Mouse (Mus musculus) gastrocnemius, postnatal 14 days (tissue): ENCODE measurements around the gene Aox4. TPM values are rescaled to one million over a fixed set of nuclear protein-coding genes. Genes with fewer than 3 reads are reported as not detected.

ENCODE experiments used
- DNase-seq: peaks from one replicate; pipeline ENCODE4 v3.0.0; 2021; ENCODE audit warnings: mixed read lengths
- intact Hi-C: fragments of 180-260 bp; cut with DNase I; formaldehyde crosslinking; loops from one replicate; pipeline ENCODE4 v1.15.1; 2025; ENCODE audit warnings: low total_unique reads
- total RNA-seq, 2 experiments: library from RNA; stranded (reverse); gene quantifications; 2 replicates each; pipeline ENCODE4 v1.2.3; 2021

Aox4 gene
- total RNA-seq, 2 experiments from 2014 or later = 0.14 TPM; not detected in 1

DNA sequence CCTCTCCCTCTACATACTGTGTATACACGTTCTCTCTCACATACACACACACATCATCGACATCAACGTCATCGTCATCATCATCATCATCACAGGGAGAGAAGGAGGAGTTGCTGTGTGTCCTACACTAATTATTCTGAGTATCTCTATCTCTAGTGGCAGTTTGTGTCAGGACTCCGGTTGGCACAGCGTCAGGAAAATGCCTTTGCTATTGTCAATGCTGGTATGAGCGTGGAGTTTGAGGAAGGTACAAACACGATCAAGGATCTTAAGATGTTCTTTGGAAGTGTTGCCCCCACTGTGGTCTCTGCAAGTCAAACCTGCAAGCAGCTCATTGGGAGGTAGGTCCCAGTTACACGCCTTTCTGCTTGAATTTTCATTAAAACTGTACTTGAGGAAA, 28.8 kb downstream of the Aox4 start:
- intact Hi-C loops = no loop called here

DNA sequence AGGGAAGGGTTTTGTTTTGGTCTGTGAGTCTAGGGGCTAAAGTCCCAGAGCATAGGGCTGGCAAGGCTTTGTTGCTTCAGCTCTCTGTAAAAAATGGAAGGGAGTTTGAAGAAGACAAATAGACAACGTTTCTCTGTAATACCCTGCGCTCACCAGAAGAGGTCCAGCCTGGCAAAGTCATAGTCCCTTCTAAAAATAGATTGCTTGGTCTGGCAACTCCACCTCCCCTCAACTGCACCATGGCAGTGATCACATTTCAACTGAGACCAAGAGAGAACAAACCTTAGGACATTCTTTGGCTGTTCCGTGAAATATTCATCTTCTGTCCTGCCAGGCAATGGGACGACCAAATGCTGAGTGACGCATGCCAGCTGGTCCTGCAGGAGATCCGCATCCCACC, 30.1 kb downstream of the Aox4 start:
- intact Hi-C loops = no loop called here
- peak; percentile 12 for DNase-seq

More for the DNA sequence above, 28.8 kb downstream of the Aox4 start:
- DNase-seq = no peak

DNA sequence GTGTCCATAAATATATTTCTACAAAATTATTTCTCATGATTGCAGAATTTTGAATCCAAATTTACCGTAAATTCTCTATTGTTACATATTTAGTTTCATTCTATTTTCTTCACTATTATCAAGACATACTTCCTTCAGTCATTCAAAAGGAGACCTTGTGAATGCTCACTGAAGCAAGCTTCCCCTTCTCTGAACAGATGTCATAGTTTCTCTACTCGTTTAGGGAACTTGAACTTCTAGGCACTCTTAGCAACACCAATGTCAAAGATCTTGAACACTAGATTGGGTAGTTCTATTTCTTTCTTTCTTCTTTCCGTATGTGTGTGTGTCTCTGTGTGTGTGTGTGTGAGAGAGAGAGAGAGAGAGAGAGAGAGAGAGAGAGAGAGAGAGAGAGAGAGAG, 34.3 kb downstream of the Aox4 start:
- DNase-seq = no peak
- intact Hi-C loops = no loop called here

DNA sequence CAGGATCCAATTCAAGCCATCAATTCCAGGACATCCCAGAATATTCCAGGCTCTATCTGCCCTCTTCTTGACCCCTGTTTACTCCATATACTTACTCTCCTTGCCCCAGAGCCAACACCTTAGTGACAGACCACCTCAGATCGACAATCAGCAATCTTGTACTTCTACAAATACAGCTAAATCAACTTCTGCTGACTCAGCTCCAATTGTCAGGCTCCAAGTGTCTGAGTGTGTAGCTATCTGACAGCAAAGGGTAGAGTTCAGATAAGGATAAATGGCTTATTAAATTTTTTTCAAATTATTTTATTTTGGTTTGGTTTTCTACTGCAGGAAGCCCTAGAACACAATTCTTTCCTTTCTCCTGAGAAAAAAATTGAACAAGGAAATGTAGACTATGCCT, 38.3 kb downstream of the Aox4 start:
- DNase-seq = no peak
- intact Hi-C loops = no loop called here

DNA sequence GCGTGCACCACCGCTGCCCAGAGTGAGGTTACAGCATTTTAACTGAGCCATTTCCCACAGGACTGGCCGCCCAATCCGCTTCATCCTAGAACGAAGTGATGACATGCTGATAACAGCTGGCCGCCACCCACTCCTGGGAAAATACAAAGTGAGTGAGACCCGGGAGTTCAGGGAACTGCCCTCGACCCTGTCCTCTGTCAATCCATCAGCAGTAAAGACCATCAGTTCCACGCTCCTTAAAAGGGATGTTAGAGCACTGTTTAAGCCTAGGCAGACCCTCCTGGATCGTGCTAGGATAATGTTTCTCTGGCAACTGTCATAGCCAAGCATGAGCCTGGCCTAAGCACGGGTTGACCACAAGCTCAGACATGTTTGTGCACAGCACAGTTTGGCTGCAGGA, 43.3 kb downstream of the Aox4 start:
- intact Hi-C loops = no loop called here

DNA sequence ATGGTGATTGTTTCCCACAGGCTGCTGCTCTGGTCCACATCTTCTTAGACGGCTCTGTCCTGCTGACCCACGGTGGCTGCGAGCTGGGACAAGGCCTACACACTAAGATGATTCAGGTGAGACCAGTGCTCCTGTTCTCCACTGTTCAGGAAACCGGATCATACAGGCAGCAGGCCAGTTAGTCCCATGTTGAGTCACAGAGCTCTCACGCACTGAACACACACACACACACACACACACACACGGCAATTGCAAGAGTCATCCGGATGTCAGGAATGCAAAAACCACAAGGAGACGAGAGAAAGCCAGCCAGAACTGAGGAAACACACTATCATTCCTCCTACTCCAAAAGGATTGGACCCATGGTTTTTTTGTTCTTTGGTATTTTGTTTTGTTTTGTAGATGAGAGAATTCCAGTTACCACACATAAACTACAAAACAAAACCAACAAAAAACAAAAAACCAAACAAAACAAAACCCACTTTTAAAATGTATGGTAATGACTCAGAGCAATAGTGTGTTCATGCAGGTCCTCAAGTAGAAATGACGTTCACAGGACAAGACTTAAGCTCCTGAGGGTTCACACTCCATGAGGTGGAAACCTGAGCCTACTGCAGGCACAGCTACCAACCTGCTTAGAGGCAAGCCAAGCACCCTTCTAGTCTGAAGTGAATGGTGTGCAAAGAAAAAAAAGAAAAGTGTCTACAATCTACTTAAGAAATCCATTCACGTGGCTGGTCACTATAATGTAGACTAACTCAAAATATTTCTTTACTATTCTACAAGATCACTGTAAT, 47.2 kb downstream of the Aox4 start:
- DNase-seq = no peak
- intact Hi-C loops = no loop called here

More for the DNA sequence above, 43.3 kb downstream of the Aox4 start:
- no peak for DNase-seq

DNA sequence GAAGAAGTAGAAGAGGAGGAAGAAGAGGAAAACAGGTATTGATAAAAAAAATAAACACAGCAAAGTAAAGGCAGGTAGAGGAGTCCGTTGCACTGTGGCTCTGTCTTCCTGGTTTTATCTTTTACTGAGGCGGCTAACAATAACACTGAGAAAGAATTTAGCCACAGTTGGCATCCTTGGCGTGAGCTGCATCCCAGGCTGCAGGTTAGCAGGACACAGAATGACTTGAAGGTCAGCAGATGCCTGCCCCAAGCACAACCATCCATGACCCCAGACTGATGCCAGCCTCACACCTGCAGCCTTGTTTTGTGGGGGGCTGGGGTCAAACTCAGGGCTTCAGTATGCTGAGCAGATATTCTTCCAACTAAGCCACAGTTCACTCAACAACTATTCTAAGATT, 50.1 kb downstream of the Aox4 start:
- no peak for DNase-seq
- intact Hi-C loops = loop anchor here (10.0 kb wide), 1 partner anchor 106 kb away; no protein-coding TSS in a partner anchor

DNA sequence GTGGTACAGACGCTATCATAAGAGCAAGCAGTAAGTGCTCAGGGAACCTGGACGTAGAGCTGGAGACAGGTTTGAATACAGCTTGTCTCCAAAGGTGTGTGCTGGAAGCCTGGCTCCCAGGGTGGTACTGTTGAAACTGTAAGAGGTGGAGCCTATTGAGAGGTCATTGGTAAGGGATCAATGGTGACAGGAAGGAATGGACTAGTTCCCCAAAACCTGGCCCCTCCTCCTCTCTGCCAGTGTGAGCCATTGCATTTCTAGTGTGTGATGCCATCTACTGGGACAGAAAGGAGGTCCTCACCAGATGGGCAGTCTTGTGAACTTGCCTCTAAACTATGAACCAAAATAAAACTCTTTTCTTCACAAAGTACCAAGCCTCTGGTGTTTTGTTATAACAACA, 58.0 kb downstream of the Aox4 start:
- intact Hi-C loops = loop anchor here (10.0 kb wide), 1 partner anchor 113 kb away; no protein-coding TSS in a partner anchor
- DNase-seq = no peak

DNA sequence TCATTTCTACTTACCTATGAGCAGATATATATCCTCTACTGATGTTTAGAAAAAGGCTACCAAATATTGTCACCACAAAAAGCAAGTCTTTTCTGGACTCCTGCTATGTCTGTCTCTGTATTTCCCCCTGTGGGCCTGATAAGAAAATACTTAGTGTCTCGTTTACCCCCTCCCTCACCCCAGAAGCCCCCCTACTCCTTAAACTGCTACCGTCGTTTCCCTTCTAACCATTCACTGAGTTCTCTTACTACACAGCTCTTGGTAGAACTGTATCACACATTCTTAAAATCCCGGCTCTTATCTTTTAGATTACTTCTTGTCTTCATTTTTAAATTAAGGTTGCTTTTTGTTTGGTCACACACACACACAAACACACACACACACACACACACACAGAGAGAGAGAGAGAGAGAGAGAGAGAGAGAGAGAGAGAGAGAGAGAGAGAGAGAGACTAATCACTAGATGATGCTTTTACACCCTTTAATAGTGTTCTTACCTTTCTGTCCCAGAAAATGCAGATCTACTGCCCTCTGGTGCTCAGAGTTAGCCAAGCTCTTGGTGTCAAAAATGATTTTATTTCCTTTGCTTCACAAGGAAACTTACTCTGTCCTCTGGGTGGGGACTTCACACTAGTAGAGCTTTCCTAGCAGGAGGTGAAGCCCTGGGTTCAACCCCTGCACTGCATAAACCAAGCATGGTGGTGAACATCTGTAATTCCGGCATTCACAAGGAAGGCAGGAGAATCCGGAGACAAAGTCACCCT, 60.8 kb downstream of the Aox4 start:
- DNase-seq = peak; percentile 33
- intact Hi-C loops = no loop called here

DNA sequence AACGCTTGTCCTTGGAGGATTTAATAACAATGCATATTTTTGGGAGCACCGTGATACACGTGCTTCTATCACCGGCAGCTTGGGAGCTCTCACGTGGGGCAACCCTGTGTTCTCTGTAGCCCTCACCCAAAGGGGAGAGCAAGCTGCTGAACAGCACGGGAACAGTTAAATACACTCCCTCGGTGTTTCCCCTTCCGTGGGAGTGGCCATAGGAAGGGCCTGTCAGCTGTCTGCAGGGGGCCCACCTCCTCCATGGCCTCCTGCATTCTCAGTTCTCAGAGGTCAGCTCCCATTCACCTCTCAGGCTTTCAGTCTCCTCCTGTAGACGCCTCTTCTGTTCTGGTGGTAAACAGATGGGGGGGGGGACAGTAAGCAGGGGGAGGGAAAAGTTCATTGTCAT, 65.7 kb downstream of the Aox4 start:
- DNase-seq = no peak
- intact Hi-C loops = no loop called here

DNA sequence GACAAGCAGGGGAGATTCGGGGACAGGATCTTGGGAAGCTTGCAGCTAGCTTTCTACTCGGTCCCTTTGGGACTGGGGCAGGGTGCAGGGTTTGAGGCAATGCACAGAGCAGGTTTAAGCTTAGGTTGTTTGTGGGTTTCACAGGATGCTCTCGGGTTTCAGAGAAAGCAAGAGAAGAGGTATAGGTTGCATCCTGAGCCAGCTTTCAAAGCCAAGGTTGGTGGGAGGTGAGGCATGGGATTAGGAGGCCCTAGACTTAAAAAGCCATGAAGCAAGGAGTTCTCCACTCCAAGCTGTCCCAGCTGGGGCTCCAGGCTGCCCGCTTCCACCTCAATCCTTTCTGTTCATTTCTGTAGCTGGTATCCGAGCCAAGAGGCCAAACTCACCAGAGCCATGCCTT, 67.8 kb downstream of the Aox4 start, which contains the start of gene Aox2:
TSS of gene Aox2 (plus strand) at position 301 of the 400 bp plus-strand sequence.
- intact Hi-C loops = no loop called here
- DNase-seq = no peak

DNA sequence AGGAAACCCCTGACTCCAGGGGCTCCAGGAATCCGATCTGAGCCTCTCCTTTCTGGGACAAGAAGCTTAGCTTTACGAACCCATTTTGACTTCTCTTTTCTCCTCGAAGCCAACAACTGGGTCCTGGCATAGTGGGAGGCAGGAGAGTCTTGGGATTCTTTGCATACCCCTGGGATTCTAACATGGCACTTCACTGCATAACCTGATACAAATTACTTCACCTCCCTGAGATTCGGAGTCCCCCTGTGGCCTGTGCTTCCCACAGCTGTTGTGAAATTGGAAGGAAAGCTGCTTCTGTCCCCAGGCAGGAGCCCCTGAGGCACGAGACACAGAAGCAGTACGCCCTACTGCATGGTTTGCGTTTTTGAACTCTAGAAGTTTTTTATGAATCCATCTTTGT, 68.3 kb downstream of the Aox4 start:
- intact Hi-C loops = no loop called here
- DNase-seq = no peak

DNA sequence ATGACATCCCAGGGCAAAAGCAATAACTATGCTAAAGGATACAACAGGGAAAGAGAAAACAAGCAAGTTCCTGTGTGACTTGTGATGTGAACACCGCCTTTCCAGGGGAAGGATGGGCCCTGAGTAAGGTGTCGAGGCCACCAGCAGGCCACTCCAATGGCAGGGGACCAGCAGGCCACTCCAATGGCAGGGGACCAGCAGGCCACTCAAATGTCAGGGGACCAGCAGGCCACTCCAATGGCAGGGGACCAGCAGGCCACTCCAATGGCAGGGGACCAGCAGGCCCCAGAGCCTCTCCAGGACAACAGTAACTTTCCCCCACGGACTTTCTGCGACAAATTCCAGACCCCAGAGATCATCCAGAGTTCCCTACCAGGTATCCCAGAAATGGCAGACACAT, 70.2 kb downstream of the Aox4 start:
- intact Hi-C loops = no loop called here
- DNase-seq = peak; percentile 62

DNA sequence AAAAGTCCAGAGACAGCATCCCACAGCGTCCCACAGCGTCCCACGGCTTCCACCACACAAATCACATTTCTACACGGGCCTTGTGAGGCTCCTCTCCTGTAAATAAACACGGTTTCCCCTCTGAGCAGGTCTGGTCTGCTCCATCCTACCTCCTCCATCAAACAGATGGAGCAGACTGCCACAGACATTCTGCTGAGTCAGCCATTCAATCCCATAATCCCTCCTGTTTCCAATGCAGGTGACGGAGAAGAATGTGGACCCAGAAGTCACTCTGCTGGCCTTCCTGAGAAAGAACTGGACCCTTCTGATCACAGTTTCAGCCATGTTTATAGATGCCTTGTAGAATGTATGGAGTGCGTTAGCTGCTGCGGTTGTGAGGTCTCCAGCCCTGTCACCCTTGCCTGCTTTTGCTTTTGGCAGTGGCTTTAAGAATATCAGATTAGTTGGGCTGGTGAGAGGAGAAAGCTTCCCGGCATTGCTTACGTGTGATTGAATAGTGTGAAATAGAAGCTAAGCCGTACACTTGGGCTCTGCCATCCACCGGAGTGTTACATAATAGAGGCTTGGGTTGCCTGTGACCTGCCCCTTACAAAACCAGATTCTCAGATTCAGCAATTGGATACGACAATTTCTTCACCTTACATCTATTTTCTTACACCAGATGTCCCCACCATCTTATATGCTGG, 70.9 kb downstream of the Aox4 start:
- DNase-seq = no peak
- intact Hi-C loops = no loop called here

DNA sequence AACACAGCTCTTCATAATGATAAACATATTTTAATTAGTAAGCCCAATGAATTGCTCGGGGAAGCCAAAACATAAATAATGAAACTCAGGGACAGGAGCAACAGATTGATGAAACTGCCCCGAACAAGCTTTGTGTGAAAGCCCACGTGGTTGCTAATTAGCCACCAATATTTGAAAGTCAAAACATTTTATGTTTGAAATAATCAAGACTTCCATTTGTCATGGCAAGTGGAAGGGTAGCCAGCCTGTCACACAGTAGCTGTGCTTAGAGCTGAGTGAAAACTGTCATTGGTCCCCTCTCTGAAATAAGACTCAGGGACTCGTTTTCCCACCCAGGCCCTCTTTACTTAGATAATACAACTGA, 71.4 kb downstream of the Aox4 start:
- intact Hi-C loops = no loop called here
- DNase-seq = no peak

DNA sequence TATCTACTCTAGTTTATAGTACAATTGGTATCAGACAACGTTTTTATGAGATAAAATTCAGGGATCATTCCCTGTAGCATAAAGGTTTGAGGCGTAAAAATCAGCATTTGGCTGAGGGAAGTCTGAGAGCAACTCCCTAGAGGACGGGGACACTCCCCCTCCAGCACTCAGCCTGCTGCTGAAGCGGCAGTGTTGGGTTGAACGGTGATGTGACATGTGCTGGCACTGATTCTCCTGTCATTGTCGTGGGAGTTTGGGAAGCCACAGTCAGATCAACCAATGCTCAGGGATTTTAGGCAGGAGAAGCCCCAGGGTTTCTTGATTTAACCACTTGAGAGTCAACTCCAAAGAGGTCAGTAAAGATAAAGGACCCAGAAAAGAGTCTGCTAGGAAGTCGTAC, 74.3 kb downstream of the Aox4 start:
- intact Hi-C loops = no loop called here
- DNase-seq = no peak

DNA sequence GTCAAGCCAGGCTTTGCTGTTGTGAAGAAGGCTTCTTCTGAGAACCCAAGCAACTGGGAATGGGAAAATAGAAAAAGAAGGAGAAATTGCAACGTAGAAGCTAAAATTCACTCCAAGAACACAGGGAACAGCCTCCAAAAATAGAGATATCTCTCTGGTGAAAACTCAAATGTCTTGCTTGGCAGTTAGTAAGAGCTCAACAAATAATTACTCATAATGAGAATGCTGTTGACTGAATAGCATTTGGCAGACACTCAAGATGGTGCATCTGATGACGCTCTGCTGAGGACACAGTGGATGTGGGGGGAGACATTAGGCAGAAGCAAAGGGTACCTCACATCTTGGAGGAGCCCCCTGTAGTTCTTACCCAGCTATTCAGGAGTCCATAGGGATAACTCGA, 77.9 kb downstream of the Aox4 start:
- no peak for DNase-seq

DNA sequence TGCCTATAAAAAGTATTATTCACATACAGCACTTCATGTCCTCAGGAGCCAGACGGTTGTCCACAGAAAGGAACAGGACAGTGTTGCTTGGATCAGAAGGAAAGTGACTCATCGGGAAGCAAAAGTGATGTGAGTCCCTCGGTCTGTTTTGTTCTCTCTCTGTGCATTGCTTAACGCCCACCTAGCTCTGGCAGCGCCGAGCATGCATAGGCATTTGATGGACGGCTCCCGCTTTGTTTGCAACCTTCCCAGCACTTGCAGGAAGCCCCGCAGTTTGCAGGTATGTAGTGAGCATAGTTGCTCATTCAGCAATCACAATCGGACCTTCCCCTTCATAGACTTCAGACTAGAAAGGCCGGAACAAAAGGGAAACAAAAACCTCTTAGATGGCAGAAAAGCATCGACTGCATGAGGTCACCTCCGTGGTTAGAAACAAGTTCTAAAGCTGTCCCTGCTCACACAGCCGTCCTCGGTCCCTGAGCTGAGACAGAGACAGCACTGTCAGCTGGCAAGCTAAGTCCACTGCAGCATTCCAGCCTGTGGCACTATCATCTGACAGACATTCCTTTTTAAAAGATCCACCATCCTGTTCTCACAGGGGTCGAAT, 79.8 kb downstream of the Aox4 start:
- intact Hi-C loops = no loop called here
- no peak for DNase-seq

More for the DNA sequence above, 77.9 kb downstream of the Aox4 start:
- intact Hi-C loops = no loop called here

DNA sequence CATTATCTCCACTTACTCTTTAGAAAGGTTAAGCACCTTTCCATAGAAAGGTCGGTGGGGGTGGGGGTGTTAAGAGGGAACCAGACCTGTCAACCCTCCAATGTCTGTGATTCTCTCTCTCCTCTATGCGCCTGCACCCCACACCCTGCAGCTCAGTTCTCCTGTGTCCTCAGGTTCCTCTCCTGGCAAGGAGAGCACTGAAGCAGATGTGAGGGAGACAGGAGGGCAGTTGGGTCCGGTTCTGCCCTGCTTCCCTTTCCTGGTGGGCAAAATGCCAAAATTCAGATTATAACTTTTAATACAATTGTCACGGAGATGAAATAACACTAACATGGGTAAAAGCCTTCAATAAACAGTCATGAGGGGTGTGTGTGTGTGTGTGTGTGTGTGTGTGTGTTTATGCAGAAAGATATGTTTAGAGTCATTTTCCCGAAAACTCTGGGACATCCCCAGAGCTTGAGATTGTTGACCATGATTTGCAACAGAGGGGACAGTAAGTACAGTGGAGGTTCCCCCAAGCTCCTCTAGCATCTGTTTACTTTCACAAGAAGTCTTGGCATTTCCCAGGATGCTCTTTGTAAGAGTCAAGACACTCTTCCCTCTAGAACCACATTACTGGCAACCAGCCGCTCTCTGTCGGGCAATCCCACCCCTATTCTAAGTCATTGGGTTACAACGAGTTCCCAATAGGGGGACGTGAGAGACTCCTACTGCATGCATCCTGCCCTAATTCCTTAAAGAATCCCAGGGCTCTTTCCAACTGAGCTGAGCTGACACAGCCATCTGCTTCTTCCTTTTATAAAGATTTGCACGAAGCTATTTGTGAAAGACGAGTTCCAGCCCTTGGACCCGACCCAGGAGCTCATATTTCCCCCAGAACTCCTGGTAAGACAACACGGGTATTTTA, 81.5 kb downstream of the Aox4 start:
- DNase-seq = peak; percentile 55
- intact Hi-C loops = no loop called here
